ENCODE assay signal across 8 mouse cellular contexts in the genomic region with DNA sequence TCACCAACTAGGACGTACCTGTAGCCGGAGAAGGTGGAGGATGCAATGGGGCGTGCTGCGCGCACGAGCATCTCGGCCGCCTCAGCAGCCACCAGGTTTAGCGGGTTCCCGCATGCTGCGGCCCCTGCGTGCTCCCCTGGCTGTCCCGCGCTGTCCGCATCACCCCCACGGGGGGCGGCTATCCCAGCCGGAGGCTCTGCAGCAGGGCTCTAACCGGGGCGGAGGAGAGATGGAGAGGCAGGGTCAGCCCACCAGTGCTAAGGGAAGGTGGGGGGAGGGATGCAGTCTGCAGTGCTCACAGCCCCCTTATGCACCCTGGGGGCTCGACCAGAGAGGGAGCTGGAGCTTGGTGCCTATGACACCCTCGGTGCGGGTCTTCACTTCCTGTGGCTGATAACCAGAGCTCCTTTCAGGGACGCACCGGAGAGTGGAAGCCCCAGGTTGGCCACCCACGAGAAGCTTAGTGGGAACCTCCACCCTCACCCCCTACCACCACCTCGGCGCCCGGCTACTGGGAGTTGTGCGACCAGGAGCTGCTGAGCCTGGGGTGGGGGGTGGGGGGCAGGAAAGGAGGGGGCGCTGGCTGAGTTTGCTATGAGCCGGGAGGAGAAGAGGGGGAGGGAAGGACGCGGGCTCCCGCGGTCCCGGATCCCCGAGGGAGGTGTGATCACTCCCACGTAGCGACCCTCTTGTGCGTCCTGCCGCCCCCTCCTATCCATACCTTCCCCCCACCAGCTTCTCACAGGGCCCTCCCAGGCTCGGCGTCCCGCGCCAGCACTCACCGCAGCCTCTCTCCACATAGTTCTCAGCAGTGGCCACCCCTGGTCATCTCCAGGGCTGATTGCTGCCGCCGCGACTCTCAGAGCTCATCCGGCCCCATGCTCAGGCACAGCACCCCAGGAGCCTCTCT. TPM values are rescaled to one million over a fixed set of nuclear protein-coding genes. Genes with fewer than 3 reads are reported as not detected.
DNase-seq lines count a peak whose midpoint lies in the region; ATAC-seq lines count a peak whose summit lies in the region.

No protein-coding gene starts in this region.

- ATAC-seq in embryonic facial prominence, embryonic 14.5 days (ENCODE audit: low read depth) = peak; percentile 13; the same call in 1 of the 2 replicates
- peak; percentile 55 for ATAC-seq in hindbrain, embryonic 16.5 days
- ATAC-seq in midbrain, embryonic 13.5 days = peak; percentile 64

- H3K27me3 ChIP-seq in embryonic facial prominence, embryonic 14.5 days (replicated peaks; ENCODE audit: control insufficient read depth, insufficient read depth, low read length) = peaks cover 64% of the 10 kb centered on the region
- H3K27me3 ChIP-seq in hindbrain, embryonic 16.5 days (replicated peaks; ENCODE audit: control insufficient read depth, insufficient read depth, low read length) = peaks cover 7% of the 10 kb centered on the region
- H3K27me3 ChIP-seq in midbrain, embryonic 13.5 days = peaks cover 71% of the 10 kb centered on the region

- H3K4me2 ChIP-seq in embryonic facial prominence, embryonic 14.5 days (ENCODE audit: low read depth, low read length) = peak overlapping the region; percentile 76
- H3K4me2 ChIP-seq in hindbrain, embryonic 16.5 days (ENCODE audit: low read length) = peak overlapping the region; percentile 68
- H3K4me2 ChIP-seq in midbrain, embryonic 13.5 days (replicated peaks) = peak overlapping the region; percentile 97

- no peaks in the 10 kb centered on the region for H3K9me3 ChIP-seq in embryonic facial prominence, embryonic 14.5 days (ENCODE audit: control insufficient read depth, low read length)
- H3K9me3 ChIP-seq in hindbrain, embryonic 16.5 days (ENCODE audit: control insufficient read depth, low read length) = no peaks in the 10 kb centered on the region
- no peaks in the 10 kb centered on the region for H3K9me3 ChIP-seq in midbrain, embryonic 13.5 days

- WGBS in embryonic facial prominence, embryonic 14.5 days = under 1% methylated on average over 31 of the region's 51 CpGs
- WGBS in hindbrain, embryonic 16.5 days = under 1% methylated on average over 46 of the region's 51 CpGs
- WGBS in midbrain, embryonic 13.5 days = 1% methylated on average over 33 of the region's 51 CpGs

- H3K27ac ChIP-seq in embryonic facial prominence, embryonic 14.5 days (replicated peaks; ENCODE audit: low read depth, low read length) = no peak overlapping the region
- peak overlapping the region; percentile 80 for H3K27ac ChIP-seq in hindbrain, embryonic 16.5 days (ENCODE audit: low read depth, low read length)
- 0 out of 2 replicates have a peak overlapping the region, but pooled peaks have one; percentile 21 for H3K27ac ChIP-seq in midbrain, embryonic 13.5 days

- DNase-seq in left cerebral cortex, adult 18-20 months (ENCODE audit: low spot score in 2 of 2) = peak; percentile 54 to 70
- DNase-seq in left cerebral cortex, adult 11 months (ENCODE audit: low spot score) = no peak
- DNase-seq in embryonic facial prominence, embryonic 14.5 days (ENCODE audit: low spot score) = peak; percentile 9
- DNase-seq in thymus, postnatal 4 days = no peak
- DNase-seq in cerebellum, adult 9-11 months = no peak
- DNase-seq in urinary bladder, adult 2 months (ENCODE audit: low spot score) = no peak

- peak overlapping the region; percentile 32 for H3K9ac ChIP-seq in embryonic facial prominence, embryonic 14.5 days (ENCODE audit: low read depth, low read length)
- peak overlapping the region; percentile 64 for H3K9ac ChIP-seq in hindbrain, embryonic 16.5 days (ENCODE audit: low read depth, low read length)
- peak overlapping the region; percentile 68 for H3K9ac ChIP-seq in midbrain, embryonic 13.5 days (replicated peaks)

- H3K4me1 ChIP-seq in embryonic facial prominence, embryonic 14.5 days (ENCODE audit: control insufficient read depth, insufficient read depth, low read length) = peaks cover 12% of the 10 kb centered on the region; the same call in 1 of the 2 replicates
- H3K4me1 ChIP-seq in hindbrain, embryonic 16.5 days (ENCODE audit: control insufficient read depth, insufficient read depth, low read depth, low read length) = peaks cover 16% of the 10 kb centered on the region
- peaks cover 39% of the 10 kb centered on the region for H3K4me1 ChIP-seq in midbrain, embryonic 13.5 days (replicated peaks)

- H3K4me3 ChIP-seq in embryonic facial prominence, embryonic 14.5 days (ENCODE audit: low read depth, low read length) = peak overlapping the region; percentile 43
- peak overlapping the region; percentile 65 for H3K4me3 ChIP-seq in hindbrain, embryonic 16.5 days (ENCODE audit: low read length)
- peak overlapping the region; percentile 56 for H3K4me3 ChIP-seq in midbrain, embryonic 13.5 days (replicated peaks)

- H3K36me3 ChIP-seq in embryonic facial prominence, embryonic 14.5 days (ENCODE audit: control insufficient read depth, insufficient read depth, low read length) = no peaks in the 10 kb centered on the region
- no peaks in the 10 kb centered on the region for H3K36me3 ChIP-seq in hindbrain, embryonic 16.5 days (ENCODE audit: control insufficient read depth, insufficient read depth, low read length)
- no peaks in the 10 kb centered on the region for H3K36me3 ChIP-seq in midbrain, embryonic 13.5 days

RNA-seq across cellular contexts. Expression of gene Grin2a, which starts 1.1 kb away (rescaled TPM):
- total RNA-seq in left cerebral cortex, adult 18-20 months (2021) = 100 to 1,000 TPM; 190 to 216 TPM
- 1.0 and 1.2 TPM in 2 replicates for polyA plus RNA-seq in embryonic facial prominence, embryonic 14.5 days (2014; fragmentation: Nextera tagmentation; extraction: Ambion mirVana)
- 6.1 and 9.7 TPM in 2 replicates for polyA plus RNA-seq in hindbrain, embryonic 16.5 days (2015; fragmentation: Nextera tagmentation; extraction: Ambion mirVana)
- 3.8 and 4.0 TPM in 2 replicates for polyA plus RNA-seq in midbrain, embryonic 13.5 days (2015; fragmentation: Nextera tagmentation; extraction: Ambion mirVana)
- 0.06 and 0.09 TPM in 2 replicates for polyA plus RNA-seq in urinary bladder, adult 2 months (2012; rRNA removed)

Comparison
In these comparisons a context has a peak if more than half of its experiments do, and no peak if none do; other contexts are left out.
1. DNase-seq: peak in left cerebral cortex, adult 18-20 months (2 of 2) and embryonic facial prominence, embryonic 14.5 days (single experiment); none in left cerebral cortex, adult 11 months (single experiment), thymus, postnatal 4 days (single experiment), cerebellum, adult 9-11 months (single experiment) and urinary bladder, adult 2 months (single experiment).
2. ATAC-seq: peak in every context shown above with its lines; median percentile 64 in midbrain, embryonic 13.5 days; 55 in hindbrain, embryonic 16.5 days; 13 in embryonic facial prominence, embryonic 14.5 days.
3. Peak in every context shown above with its lines, with median percentiles within 50 percentile points of each other: H3K4me2 ChIP-seq, H3K4me3 ChIP-seq and H3K9ac ChIP-seq.